Mouse (Mus musculus) cerebellum, adult 2 months (tissue): ENCODE results near the gene Apba3. TPM values are rescaled to one million over a fixed set of nuclear protein-coding genes. Genes with fewer than 3 reads are reported as not detected.

Experiments used
- DNase-seq, 2 experiments: peaks; one replicate each; pipeline ENCODE4 v3.0.0; 2021
- H3K27ac ChIP-seq: fragments of 200-500 bp; 2 replicates; pipeline ENCODE4 v1.5.1; 2012; ENCODE audit warnings: low read length, control low read depth, inconsistent platforms; ENCODE audit not compliant: insufficient read depth
- H3K27me3 ChIP-seq: fragments of 200-500 bp; 2 replicates; pipeline ENCODE4 v1.6.1; 2012; ENCODE audit warnings: inconsistent platforms, mild to moderate bottlenecking, low read length, moderate library complexity; ENCODE audit not compliant: control insufficient read depth, insufficient read depth
- H3K4me1 ChIP-seq: fragments of 200-500 bp; 2 replicates; pipeline ENCODE4 v1.6.1; 2011; ENCODE audit warnings: low read length; ENCODE audit not compliant: control insufficient read depth, insufficient read depth
- H3K4me3 ChIP-seq: fragments of 200-500 bp; replicated peaks from 2 replicates; pipeline ENCODE3; 2011; ENCODE audit warnings: mild to moderate bottlenecking, low read depth, low read length, control low read depth; ENCODE audit not compliant: insufficient read depth
- CTCF ChIP-seq: fragments of 200-500 bp; IDR thresholded peaks from 2 replicates; pipeline ENCODE4 v1.5.1; 2011; ENCODE audit warnings: low read depth, mild to moderate bottlenecking, control low read depth, low read length, moderate library complexity, borderline replicate concordance; ENCODE audit not compliant: insufficient read depth
- POLR2A ChIP-seq: fragments of 200-500 bp; IDR thresholded peaks from 2 replicates; pipeline ENCODE4 v1.6.1; 2011; ENCODE audit warnings: low read length, control low read depth, borderline replicate concordance; ENCODE audit not compliant: insufficient read depth
- WGBS: fragments of 180-500 bp; shearing (Covaris S2); methylation state at CpG from one replicate; pipeline ENCODE4 v1.1.7; 2018; 5-methylcytosine and 5-hydroxymethylcytosine counted together
- polyA plus RNA-seq: library from polyadenylated mRNA; depleted of rRNA; stranded (reverse); fragments of >200 nt; gene quantifications from 2 replicates; pipeline ENCODE4 v1.2.3, GENCODE M21; 2012

Gene Apba3
- polyA plus RNA-seq, 1 experiment = 61.8 TPM

DNA sequence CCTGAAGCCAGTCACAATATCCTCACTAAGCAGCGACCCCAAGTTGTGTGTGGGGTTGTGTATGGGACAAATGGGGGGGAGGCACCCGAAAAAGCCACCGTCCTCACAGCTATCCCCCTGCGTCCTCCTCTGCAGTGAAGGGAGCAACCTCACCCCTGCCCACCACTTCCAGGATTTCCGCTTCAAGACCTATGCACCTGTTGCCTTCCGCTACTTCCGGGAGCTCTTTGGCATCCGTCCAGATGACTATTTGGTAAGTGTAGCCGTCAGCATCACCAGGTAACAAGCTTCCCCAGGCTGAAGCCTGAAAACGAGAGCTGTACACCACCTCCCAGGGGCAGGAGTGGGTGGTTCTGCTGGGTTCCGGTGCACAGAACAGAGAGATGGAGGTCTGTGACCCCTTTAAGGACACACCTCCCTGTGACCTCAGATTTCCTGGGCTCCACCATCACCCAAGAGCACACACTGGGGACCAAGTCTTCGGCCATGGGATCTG lies 39.5 kb downstream of the Apba3 start:
- peak in 1 of 2 experiments; percentile 48 for DNase-seq
- Histone ChIP-seq H3K27me3 (no peaks in the 10 kb centered on the region), H3K4me3 (no peak overlapping the region), H3K27ac (no peak overlapping the region), H3K4me1 (peaks cover 56% of the 10 kb centered on the region)
- TF ChIP-seq POLR2A (no peak), CTCF (no peak)
- WGBS = 52% methylated on average over 12 of the region's 12 CpGs

DNA sequence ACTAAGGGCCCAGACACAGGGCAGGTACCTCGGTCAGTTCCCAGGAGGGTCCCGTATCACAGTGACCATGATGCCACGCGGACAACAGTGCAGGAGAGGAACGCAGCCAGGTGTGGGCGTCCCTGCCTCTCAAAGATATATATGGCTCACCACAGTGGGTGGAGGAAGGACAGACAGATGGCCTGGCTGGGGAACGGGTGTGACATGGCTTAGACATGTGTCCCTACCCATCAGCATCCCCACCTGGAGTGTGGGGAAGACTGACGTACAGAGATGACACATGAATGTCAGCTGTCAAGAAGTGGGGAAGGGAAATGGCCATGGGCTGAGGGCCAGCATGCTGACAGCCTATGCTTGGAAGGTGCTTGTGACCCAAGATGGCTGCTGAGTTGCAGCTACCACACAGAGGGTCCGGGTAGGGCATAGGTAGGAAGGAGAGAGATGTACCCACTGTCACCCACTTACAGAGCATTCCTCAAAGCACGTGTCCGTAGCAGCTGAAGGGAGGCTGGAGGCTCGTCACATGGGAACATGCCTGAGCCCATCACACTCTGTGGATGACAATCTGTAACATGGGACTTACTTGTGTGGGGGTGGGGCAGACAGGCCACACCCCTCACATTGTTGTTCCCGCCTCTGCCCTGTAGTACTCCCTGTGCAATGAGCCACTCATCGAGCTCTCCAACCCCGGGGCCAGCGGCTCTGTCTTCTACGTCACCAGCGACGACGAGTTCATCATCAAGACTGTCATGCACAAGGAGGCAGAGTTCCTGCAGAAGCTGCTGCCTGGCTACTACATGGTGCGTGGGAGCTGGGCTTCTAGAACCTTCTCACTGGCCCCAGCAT lies 40.3 kb downstream of the Apba3 start:
- no peaks in the 10 kb centered on the region for H3K27me3 ChIP-seq
- TF ChIP-seq CTCF = no peak
- TF ChIP-seq POLR2A = no peak
- no peak overlapping the region for H3K4me3 ChIP-seq
- DNase-seq = peak in 1 of 2 experiments; percentile 40
- no peak overlapping the region for H3K27ac ChIP-seq
- H3K4me1 ChIP-seq = peaks cover 49% of the 10 kb centered on the region
- 50% methylated on average over 21 of the region's 21 CpGs for WGBS

DNA sequence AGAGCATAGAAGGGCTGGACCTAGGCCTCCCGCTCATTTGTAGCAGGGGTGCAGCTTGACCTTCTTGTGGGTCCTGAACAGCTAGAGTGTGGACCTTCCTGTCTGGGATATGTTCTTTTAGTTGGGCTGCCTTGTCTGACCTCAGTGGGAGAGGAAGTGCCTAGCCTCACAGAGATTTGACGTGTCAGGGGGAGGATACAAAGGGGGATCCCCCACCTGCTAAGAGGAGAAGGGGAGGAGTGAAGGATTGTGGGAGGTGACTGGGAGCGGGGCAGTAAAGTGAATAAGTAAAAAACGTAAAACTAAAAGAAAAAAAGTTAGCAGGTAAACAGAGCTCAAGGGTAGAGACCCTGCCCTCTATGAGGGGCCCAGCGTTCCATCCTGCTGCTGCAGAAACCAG lies 42.8 kb downstream of the Apba3 start:
- H3K4me3 ChIP-seq = no peak overlapping the region
- H3K27ac ChIP-seq = no peak overlapping the region
- WGBS = 84% methylated on average over 5 of the region's 5 CpGs
- no peak for TF ChIP-seq POLR2A
- TF ChIP-seq CTCF = no peak
- no peak for DNase-seq
- H3K4me1 ChIP-seq = peaks cover 26% of the 10 kb centered on the region
- H3K27me3 ChIP-seq = no peaks in the 10 kb centered on the region

DNA sequence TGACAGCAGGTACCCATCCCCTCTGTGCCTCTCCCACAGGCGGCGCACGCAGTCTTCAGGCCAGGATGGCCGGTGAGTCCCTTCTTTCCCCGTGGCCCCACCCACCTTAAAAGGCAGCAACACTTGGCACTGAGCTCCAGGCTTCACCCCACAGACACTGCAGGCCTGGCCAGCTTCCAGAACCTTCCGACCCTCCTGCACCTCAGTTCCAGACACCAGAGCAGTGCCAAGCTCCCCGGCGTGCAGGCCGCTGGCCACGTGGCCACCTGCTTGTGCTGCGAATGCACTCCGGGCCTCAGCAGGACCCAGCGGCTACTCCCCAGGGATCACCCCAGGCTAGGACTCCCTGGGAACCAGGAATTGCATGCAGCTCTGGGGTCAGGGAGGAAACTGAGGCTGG lies 46.8 kb downstream of the Apba3 start:
- Histone ChIP-seq H3K27me3 (no peaks in the 10 kb centered on the region), H3K4me1 (peaks cover 8% of the 10 kb centered on the region; the same call in 1 of the 2 replicates), H3K27ac (no peak overlapping the region), H3K4me3 (no peak overlapping the region)
- TF ChIP-seq POLR2A = no peak
- TF ChIP-seq CTCF = no peak
- whole genome bisulfite sequencing = 49% methylated on average over 13 of the region's 13 CpGs
- DNase-seq = peak in 1 of 2 experiments; percentile 29

DNA sequence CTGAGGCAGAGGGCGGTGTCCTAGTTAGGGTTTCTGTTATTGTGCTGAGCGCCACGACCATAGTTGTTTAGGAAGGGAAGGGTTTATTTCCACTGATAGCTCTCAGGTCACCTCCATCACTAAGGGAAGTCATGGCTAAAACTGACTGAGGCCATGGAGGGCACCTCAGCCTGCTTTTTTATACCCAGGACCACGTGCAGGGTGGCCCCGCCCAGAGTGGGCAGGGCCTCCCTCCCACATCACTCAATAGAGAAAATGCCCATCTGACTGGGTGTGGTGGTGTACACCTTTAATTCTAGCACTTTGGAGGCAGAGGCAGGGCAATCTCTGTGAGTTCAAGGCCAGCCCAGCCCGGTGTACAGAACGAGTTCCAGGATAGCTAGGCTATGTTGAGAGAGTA lies 47.4 kb downstream of the Apba3 start:
- Histone ChIP-seq H3K27ac (no peak overlapping the region), H3K4me3 (no peak overlapping the region), H3K27me3 (no peaks in the 10 kb centered on the region), H3K4me1 (peaks cover 10% of the 10 kb centered on the region; the same call in 1 of the 2 replicates)
- TF ChIP-seq CTCF (no peak), POLR2A (no peak)
- WGBS = 79% methylated on average over 7 of the region's 7 CpGs
- no peak for DNase-seq

DNA sequence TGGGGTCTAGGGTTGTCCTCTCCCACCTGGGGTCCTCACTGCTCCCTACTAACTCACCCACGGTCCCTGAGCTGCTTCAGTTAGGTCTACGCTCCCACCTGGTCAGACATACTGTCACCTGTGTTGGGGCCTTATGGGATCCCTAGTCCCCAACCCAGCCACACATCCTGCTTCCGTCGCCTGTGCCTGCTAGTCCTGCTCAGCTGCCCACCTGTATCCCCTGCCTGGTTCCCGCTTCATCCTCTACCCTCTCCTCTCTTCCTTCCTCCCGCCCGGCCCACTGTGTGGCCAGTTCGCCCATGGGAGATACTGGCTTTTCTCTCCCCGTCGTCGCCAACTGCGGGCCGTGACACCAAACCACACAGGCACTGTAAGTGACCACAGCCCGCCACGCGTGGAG lies 48.8 kb downstream of the Apba3 start:
- 94% methylated on average over 16 of the region's 16 CpGs for WGBS
- TF ChIP-seq POLR2A (no peak), CTCF (no peak)
- no peak overlapping the region for H3K4me3 ChIP-seq
- DNase-seq = no peak
- no peaks in the 10 kb centered on the region for H3K27me3 ChIP-seq
- H3K27ac ChIP-seq = no peak overlapping the region
- peaks cover 17% of the 10 kb centered on the region; the same call in 1 of the 2 replicates for H3K4me1 ChIP-seq

DNA sequence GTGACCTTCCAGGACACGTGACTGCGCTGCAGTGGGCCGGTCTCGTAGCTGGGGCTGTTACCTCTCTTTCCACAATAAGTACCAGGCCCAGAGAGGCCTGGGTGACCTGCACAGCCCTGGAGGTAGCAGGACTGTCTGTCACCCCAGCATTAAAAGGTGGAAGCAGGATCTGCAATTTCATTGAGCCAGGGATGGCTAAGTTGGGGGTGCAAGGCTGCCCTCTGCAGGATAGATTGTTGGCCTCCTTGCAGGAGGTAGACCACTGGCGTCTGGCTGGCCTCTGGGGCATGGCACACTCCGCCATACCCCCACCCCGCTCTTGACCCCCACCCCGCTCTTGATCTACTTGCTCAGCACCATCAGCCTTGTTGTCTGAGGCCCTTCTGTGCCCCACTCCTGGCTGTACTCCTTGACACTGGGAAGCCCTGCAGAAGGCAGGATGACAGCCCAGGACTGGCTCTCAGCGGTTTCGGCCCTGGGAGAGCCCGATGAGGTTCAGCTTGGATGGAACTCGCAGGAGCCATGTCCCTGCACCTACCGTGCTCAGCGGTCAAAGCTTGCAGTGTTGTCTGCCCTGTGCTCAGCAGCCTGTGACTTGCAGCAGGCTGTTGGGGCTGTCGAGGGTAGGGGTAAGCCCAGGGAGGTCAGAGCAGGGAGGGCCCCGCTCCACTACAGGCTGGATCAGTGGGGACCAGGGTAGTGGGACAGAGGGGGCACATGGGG lies 49.7 kb downstream of the Apba3 start:
- peak; percentile 44 to 58 for DNase-seq
- H3K27me3 ChIP-seq = no peaks in the 10 kb centered on the region
- TF ChIP-seq POLR2A = no peak
- TF ChIP-seq CTCF = peak; percentile 54; the same call in 1 of the 2 replicates
- WGBS = 40% methylated on average over 16 of the region's 16 CpGs
- H3K4me1 ChIP-seq = peaks cover 17% of the 10 kb centered on the region; the same call in 1 of the 2 replicates
- no peak overlapping the region for H3K27ac ChIP-seq
- no peak overlapping the region for H3K4me3 ChIP-seq
